Mouse (Mus musculus) myocyte (in vitro differentiated cells): ENCODE results near the gene Lpin1.

ENCODE experiments used
- CEBPB ChIP-seq: IDR thresholded peaks from 2 replicates; pipeline ENCODE4 v1.6.1; 2011; ENCODE audit warnings: mild to moderate bottlenecking, moderate library complexity; ENCODE audit not compliant: poor library complexity, insufficient read depth, severe bottlenecking
- E2F4 ChIP-seq: IDR thresholded peaks from one replicate; pipeline ENCODE4 v1.6.1; 2011; ENCODE audit warnings: mild to moderate bottlenecking, control low read depth, moderate library complexity; ENCODE audit not compliant: insufficient read depth
- MAX ChIP-seq: IDR thresholded peaks from one replicate; pipeline ENCODE4 v1.6.1; 2011; ENCODE audit warnings: low read depth, mild to moderate bottlenecking, control low read depth
- MYOD1 ChIP-seq, 3 experiments: IDR thresholded peaks; one replicate each; pipeline ENCODE4 v1.6.1; 2011; ENCODE audit warnings: control low read depth in 2 of 3, low read depth in 2 of 3, mild to moderate bottlenecking in 2 of 3, moderate library complexity in 1 of 3; ENCODE audit not compliant: insufficient read length in 2 of 3, control insufficient read depth in 1 of 3
- POLR2A ChIP-seq: IDR thresholded peaks from one replicate; pipeline ENCODE4 v1.6.1; 2011; ENCODE audit warnings: low read depth, mild to moderate bottlenecking, control low read depth, moderate library complexity; ENCODE audit not compliant: insufficient read length
- POLR2AphosphoS2 ChIP-seq: IDR thresholded peaks from one replicate; pipeline ENCODE4 v1.6.1; 2011; ENCODE audit warnings: low read depth, control low read depth; ENCODE audit not compliant: insufficient read length
- SRF ChIP-seq: IDR thresholded peaks from one replicate; pipeline ENCODE4 v1.6.1; 2011; ENCODE audit warnings: low read depth; ENCODE audit not compliant: control insufficient read depth, insufficient read length
- TCF12 ChIP-seq: IDR thresholded peaks from one replicate; pipeline ENCODE4 v1.6.1; 2011; ENCODE audit warnings: mild to moderate bottlenecking, control low read depth; ENCODE audit not compliant: poor library complexity, insufficient read depth, severe bottlenecking
- TCF3 ChIP-seq: IDR thresholded peaks from one replicate; pipeline ENCODE4 v1.6.1; 2011; ENCODE audit warnings: low read depth, control low read depth; ENCODE audit not compliant: insufficient read length
- USF1 ChIP-seq: IDR thresholded peaks from one replicate; pipeline ENCODE4 v1.6.1; 2011; ENCODE audit warnings: low read depth, mild to moderate bottlenecking, control low read depth, moderate library complexity

GRCm38 (mm10) chr12:16539965-16540661, 70.7 kb downstream of the Lpin1 start:
- TF ChIP-seq MAX (no peak), POLR2A (no peak), SRF (no peak), CEBPB (no peak), E2F4 (no peak), TCF12 (no peak), POLR2AphosphoS2 (no peak), TCF3 (no peak), USF1 (no peak), MYOD1 (IDR thresholded peaks at IDR 0.05; ENCODE audit: control insufficient read depth in 1 of 3, insufficient read length in 2 of 3, low read depth in 2 of 3) (no peak)
